Mouse (Mus musculus) adrenal gland, adult 18-20 months (tissue): Measurements from ENCODE around the gene Sbds. TPM values are rescaled to one million over a fixed set of nuclear protein-coding genes. Genes with fewer than 3 reads are reported as not detected.

Experiments
- DNase-seq, 2 experiments: peaks; one replicate each; pipeline ENCODE4 v3.0.0; 2021 to 2022; ENCODE audit warnings: low spot score in 2 of 2
- total RNA-seq, 2 experiments: library from RNA; stranded (reverse); gene quantifications; 1 replicate in 1 of 2; 2 replicates in 1 of 2; pipeline ENCODE4 v1.2.3; 2021

Sbds gene
- total RNA-seq, 2 experiments from 2014 or later: 119 to 126 TPM

DNA sequence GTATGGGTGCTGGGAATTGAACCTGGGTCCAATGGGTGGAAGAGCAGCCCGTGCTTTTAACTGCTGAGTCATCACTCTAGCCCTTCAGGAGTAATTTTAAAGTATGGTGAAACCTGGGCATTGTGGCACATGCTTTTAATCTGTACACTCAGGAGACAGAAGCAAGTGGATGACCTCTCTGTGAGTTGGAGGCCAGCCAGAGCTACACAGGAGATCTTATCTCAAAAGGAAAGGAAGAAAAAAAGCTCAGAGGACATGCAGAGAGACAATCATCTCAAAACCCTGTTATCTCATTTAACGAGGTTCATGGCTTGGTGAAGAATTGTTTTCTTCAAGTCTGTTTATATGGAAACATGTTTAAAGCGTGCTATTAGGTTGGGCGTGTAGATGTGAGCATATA is 51.4 kb downstream of the Sbds start:
- no peak for DNase-seq

- DNase-seq: no peak
These were observed 54.9 kb downstream of the Sbds start for GRCm38 (mm10) chr5:130200233-130201029.

GRCm38 (mm10) chr5:130197981-130198380 is 57.3 kb downstream of the Sbds start:
- DNase-seq: no peak

GRCm38 (mm10) chr5:130197454-130197853 is 57.9 kb downstream of the Sbds start:
- no peak for DNase-seq

DNA sequence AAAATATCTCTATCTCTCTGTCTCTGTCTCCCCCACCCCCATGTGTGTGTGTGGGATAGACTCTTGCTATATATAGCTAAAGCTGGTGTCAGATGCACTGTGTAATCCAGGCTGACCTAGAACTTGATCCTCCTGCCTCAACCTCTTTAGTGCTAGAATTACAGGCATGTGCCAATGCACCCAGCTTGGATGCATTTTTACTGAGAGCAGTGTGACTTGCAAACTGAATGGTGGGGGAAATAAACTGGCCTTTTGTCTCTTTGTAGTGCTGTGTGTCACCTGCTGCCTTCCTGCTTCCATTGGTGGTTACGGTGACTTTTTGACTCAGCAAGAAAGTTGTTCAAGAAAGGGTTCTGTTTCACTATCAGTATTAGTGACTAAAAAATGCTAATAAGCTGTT is 59.0 kb downstream of the Sbds start:
- no peak for DNase-seq

Other genes starting within 250 kb of the Sbds start
- 100 to 1,000 TPM in 1 of 2 experiments, 10 to 100 TPM in 1; 80.6 to 121 TPM for gene Asl, start 226.3 kb downstream of the Sbds start, total RNA-seq
- gene Crcp, start 226.2 kb downstream of the Sbds start, total RNA-seq: 10 to 100 TPM; 26.0 to 40.2 TPM
- gene Tpst1, start 182.2 kb downstream of the Sbds start, total RNA-seq: 10 to 100 TPM; 27.2 to 28.8 TPM
- 10 to 100 TPM in 1 of 2 experiments, 1 to 10 TPM in 1; 9.7 to 10.3 TPM for gene Kctd7, start 110.7 kb downstream of the Sbds start, total RNA-seq
- 10 to 100 TPM; 34.7 to 58.1 TPM for gene Rabgef1, start 83.7 kb downstream of the Sbds start, total RNA-seq
- gene Tmem248, start 38.4 kb downstream of the Sbds start, total RNA-seq: 10 to 100 TPM; 57.9 to 75.8 TPM
- 10 to 100 TPM; 21.1 to 27.8 TPM for gene Tyw1, start 89 bp upstream of the Sbds start, total RNA-seq
- gene Caln1, start 113.9 kb upstream of the Sbds start, total RNA-seq: 10 to 100 TPM; 36.3 to 37.2 TPM
- gene A330070K13Rik, start 129.1 kb upstream of the Sbds start, total RNA-seq: not detected